Mouse (Mus musculus) heart, adult 2 months (tissue): ENCODE results near the gene Adgrd1.

Experiments
- CTCF ChIP-seq: fragments of 200-600 bp; IDR thresholded peaks from 2 replicates; pipeline ENCODE4 v1.8.1; 2022; ENCODE audit warnings: antibody characterized with exemption, mild to moderate bottlenecking, moderate library complexity
- EP300 ChIP-seq: fragments of 200-500 bp; IDR thresholded peaks from 2 replicates; pipeline ENCODE4 v1.6.1; 2011; ENCODE audit warnings: low read depth, low read length, control low read depth; ENCODE audit not compliant: insufficient read depth
- POLR2A ChIP-seq: fragments of 200-500 bp; IDR thresholded peaks from 2 replicates; pipeline ENCODE4 v1.6.1; 2011; ENCODE audit warnings: mild to moderate bottlenecking, low read depth, low read length, control low read depth; ENCODE audit not compliant: insufficient read depth

DNA sequence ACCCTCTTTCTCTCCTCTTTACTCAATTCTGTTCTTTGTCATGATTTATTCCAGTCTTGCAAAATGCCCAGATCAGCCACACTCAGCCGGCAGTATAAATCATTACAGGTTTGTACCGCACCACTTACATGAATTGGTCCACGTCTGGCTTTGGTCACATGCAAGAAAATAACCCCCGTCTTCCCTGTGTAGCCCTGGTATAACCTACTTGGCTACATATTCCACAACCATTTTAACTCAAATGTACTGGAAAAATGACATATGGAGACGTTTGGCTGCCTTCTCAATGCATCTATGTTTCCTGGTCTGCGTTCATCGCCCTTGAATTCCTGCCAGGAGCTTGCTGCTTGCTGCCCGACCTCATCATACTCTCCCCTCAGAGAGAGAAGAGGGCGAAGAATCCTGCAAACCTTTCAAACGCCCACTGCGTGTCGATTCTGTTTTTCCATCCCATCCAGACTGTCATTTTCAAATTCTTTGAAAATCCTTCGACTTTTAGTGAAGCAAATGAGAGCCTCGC is 24.7 kb upstream of the Adgrd1 start:
- TF ChIP-seq POLR2A (no peak), EP300 (no peak), CTCF (no peak)
